Mouse (Mus musculus): Measurements from ENCODE around the gene Prkn. TPM values are rescaled to one million over a fixed set of nuclear protein-coding genes. Genes with fewer than 3 reads are reported as not detected.
A peak's percentile ranks its signal among the peaks of the same experiment; 100 is the strongest.

Prkn gene
- polyA plus RNA-seq, 1 experiment, result 21.7 TPM

DNA sequence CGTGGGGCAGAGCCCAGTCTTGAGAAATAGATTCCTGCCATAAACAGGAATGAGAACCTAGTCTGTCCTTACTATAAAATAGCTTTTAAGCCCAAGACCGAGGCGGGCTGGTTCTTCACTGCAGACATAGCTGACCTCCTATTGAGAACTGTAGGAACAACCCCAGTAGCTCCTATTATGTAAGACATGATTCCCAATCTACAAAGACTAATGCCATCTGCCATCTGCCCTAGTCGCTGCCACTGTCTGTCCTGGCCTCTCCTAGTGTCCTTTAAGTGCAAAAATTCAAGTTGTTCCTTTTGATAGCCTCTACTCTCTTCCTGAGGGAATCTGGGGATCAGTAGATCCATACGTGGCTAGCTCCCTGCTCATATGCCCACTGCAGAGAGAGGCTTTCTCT is 1074.3 kb downstream of the Prkn start:
- Histone ChIP-seq H3K4me3 (ENCODE audit: insufficient read depth, low read length) (no peak overlapping the region), H3K4me1 (ENCODE audit: control insufficient read depth, insufficient read depth, low read length) (peaks cover 1% of the 10 kb centered on the region; the same call in 1 of the 2 replicates), H3K27ac (ENCODE audit: insufficient read depth, low read length) (no peak overlapping the region)
- TF ChIP-seq POLR2A (IDR thresholded peaks at IDR 0.05; ENCODE audit: extremely low read depth, insufficient read depth, low read length) (no peak), CTCF (IDR thresholded peaks at IDR 0.05; ENCODE audit: extremely low read depth, insufficient read depth, low read length) (no peak)

DNA sequence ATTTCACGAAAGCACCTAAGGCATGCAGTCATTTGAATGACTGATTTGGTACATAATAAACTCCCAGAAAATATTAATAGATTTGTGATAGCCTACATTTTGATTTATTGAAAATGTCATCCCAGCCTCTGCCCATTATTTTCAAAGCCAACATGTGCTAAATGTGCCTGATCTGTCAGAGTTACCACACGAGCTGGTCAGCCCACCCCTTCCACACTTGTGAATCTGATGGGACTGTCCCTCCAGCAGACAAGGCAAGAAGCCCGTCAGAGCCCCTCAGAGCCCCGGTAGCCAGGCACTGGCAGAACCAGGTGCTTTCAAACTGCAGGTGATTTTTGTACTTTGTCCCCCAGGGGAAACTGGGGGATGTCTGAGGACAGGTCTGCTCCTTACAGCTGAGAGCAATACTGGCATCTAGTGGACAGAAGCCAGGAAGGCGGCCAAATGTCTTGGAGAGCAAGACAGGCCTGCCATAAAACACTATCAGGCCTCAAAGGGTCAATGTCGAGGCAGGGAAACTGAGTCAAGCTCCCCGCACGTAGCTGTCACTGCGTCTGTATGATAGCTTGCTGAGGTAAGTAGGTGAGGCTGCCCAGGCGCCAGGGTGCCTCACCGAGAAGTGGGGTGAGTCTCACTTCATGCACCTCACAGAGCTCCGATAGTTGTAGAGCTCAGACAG is 1078.1 kb downstream of the Prkn start:
- no peak overlapping the region for H3K4me3 ChIP-seq (ENCODE audit: insufficient read depth, low read length)
- peak; percentile 51 for TF ChIP-seq CTCF (IDR thresholded peaks at IDR 0.05; ENCODE audit: extremely low read depth, insufficient read depth, low read length)
- TF ChIP-seq POLR2A (IDR thresholded peaks at IDR 0.05; ENCODE audit: extremely low read depth, insufficient read depth, low read length), result no peak
- no peak overlapping the region for H3K27ac ChIP-seq (ENCODE audit: insufficient read depth, low read length)
- H3K4me1 ChIP-seq (ENCODE audit: control insufficient read depth, insufficient read depth, low read length), result no peaks in the 10 kb centered on the region

DNA sequence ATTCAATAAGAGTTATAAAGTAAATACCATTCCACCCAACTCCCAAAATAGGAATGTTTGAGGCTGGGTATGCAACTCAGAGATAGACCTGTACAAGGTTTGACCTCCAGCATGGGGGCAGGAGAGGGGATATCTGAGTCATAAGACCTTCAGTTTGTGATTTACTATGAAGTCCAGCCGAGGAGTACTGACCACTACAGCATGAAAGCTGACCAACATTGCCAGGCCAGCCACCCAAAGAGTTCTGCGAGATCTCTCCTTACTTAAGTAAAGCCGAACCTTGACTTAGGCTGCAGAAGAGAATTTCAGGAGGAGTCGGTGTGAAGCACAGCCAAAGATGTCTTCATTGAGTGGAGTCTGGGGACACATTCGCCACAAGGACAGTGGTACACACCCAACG is 1079.4 kb downstream of the Prkn start:
- H3K4me3 ChIP-seq (ENCODE audit: insufficient read depth, low read length), result no peak overlapping the region
- H3K27ac ChIP-seq (ENCODE audit: insufficient read depth, low read length), result no peak overlapping the region
- TF ChIP-seq POLR2A (IDR thresholded peaks at IDR 0.05; ENCODE audit: extremely low read depth, insufficient read depth, low read length), result no peak
- TF ChIP-seq CTCF (IDR thresholded peaks at IDR 0.05; ENCODE audit: extremely low read depth, insufficient read depth, low read length), result no peak
- no peaks in the 10 kb centered on the region for H3K4me1 ChIP-seq (ENCODE audit: control insufficient read depth, insufficient read depth, low read length)

DNA sequence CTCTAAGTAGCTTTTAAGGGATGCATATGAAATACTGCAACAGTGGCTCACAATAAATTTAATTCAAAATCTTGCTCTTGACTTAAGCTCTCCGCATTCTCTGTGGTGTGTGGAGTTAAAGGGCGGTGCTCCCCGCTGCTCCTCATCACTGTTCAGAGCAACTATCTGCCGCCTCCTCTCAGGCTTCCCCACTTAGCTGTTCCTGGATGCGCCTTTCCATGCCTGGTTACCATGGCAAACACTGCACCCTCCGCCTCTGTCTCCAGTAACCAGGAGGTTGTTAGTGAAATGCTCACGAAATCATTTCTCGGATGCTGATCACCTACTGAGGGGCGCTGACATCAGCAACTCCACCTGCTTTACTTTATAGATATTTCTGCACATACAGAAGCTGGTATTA is 1080.8 kb downstream of the Prkn start:
- Histone ChIP-seq H3K4me1 (ENCODE audit: control insufficient read depth, insufficient read depth, low read length) (no peaks in the 10 kb centered on the region), H3K27ac (ENCODE audit: insufficient read depth, low read length) (no peak overlapping the region), H3K4me3 (ENCODE audit: insufficient read depth, low read length) (no peak overlapping the region)
- no peak for TF ChIP-seq CTCF (IDR thresholded peaks at IDR 0.05; ENCODE audit: extremely low read depth, insufficient read depth, low read length)
- TF ChIP-seq POLR2A (IDR thresholded peaks at IDR 0.05; ENCODE audit: extremely low read depth, insufficient read depth, low read length), result no peak

DNA sequence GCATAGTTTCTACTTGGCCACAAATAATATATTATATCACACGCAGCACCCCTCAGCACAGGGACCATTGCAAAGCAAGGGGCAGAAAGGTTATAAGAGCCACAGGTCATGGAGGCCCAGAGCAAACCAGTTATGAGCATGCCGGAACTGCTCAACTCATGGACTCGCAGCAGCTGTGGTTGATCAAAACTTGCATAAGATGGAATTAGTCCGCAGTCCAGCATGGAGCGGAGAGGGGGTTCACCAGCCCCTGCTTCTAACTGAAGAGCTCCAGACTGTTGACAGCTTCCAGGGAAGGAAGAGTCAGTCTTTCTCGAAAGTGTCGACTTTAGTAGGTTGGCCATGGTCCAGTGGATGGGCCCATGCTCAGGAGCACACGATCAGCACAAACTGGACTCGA is 1083.8 kb downstream of the Prkn start:
- H3K4me1 ChIP-seq (ENCODE audit: control insufficient read depth, insufficient read depth, low read length), result no peaks in the 10 kb centered on the region
- no peak overlapping the region for H3K27ac ChIP-seq (ENCODE audit: insufficient read depth, low read length)
- H3K4me3 ChIP-seq (ENCODE audit: insufficient read depth, low read length), result no peak overlapping the region
- TF ChIP-seq POLR2A (IDR thresholded peaks at IDR 0.05; ENCODE audit: extremely low read depth, insufficient read depth, low read length), result no peak
- no peak for TF ChIP-seq CTCF (IDR thresholded peaks at IDR 0.05; ENCODE audit: extremely low read depth, insufficient read depth, low read length)

DNA sequence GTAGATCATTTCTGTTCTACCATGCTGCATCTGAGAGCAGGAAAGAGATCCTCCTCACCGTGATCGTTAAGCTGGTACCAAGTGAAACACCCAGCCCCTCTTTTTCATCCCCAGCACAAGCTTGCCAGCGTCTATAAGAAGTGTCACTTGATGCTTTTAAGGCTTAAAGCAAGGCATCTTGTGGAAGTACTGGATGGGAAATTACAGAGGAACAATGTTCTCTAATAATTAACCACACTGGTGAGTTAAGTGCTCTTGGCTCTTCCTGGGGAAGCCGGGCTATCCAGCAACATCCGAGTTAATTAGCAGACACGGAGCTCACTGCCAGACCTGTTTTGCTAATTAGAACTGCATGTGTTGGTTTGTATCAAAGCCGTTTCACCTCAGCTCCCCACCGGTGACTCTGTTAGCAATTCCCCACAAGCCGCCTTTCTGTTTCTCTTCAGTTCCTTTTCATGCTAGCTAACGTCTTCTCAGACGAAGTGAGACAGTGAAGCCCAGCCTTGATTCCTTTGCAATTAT is 1086.7 kb downstream of the Prkn start:
- H3K27ac ChIP-seq (ENCODE audit: insufficient read depth, low read length), result no peak overlapping the region

DNA sequence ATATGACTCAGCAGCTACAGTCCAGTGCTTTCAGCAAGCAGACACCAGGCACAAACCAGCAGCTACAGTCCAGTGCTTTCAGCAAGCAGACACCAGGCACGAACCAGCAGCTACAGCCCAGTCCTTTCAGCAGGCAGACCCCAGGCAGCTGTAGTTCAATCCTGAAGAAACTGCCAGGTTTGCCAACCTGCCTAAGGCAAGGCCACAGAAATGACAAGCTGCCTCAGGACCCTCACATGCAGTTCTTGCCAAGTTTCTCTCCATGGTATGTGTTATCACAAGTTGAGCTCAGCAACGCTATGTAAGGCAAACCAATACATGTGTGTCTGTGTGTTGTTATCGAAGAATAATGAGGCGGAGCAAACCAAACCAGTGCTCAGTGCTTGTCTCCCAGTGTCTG is 1091.5 kb downstream of the Prkn start:
- Histone ChIP-seq H3K27ac (ENCODE audit: insufficient read depth, low read length) (no peak overlapping the region), H3K4me3 (ENCODE audit: insufficient read depth, low read length) (no peak overlapping the region), H3K4me1 (ENCODE audit: control insufficient read depth, insufficient read depth, low read length) (peaks cover 3% of the 10 kb centered on the region)
- no peak for TF ChIP-seq CTCF (IDR thresholded peaks at IDR 0.05; ENCODE audit: extremely low read depth, insufficient read depth, low read length)
- no peak for TF ChIP-seq POLR2A (IDR thresholded peaks at IDR 0.05; ENCODE audit: extremely low read depth, insufficient read depth, low read length)

More for the DNA sequence above, 1086.7 kb downstream of the Prkn start:
- H3K4me1 ChIP-seq (ENCODE audit: control insufficient read depth, insufficient read depth, low read length), result no peaks in the 10 kb centered on the region
- TF ChIP-seq CTCF (IDR thresholded peaks at IDR 0.05; ENCODE audit: extremely low read depth, insufficient read depth, low read length) (no peak), POLR2A (IDR thresholded peaks at IDR 0.05; ENCODE audit: extremely low read depth, insufficient read depth, low read length) (no peak)
- no peak overlapping the region for H3K4me3 ChIP-seq (ENCODE audit: insufficient read depth, low read length)

DNA sequence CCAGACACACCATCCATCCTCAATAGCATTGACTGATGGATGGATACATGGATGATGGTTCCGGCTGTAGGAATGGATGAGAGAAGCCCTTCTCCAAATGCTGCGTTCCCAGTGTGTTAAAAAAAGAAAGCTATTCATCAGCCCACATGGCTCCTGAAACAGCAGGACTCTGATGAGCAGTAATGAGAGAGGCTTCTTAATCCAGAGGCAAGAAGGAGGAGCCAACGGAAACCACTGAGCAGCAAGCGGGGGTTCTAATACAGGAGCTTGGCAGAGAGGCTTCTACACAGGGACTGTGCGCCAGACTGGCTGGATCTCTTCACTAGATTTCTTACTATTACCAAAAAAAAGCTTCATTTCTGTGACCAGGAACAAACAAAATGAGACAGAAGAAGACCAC is 1093.6 kb downstream of the Prkn start:
- no peak overlapping the region for H3K27ac ChIP-seq (ENCODE audit: insufficient read depth, low read length)
- TF ChIP-seq CTCF (IDR thresholded peaks at IDR 0.05; ENCODE audit: extremely low read depth, insufficient read depth, low read length), result no peak
- no peak for TF ChIP-seq POLR2A (IDR thresholded peaks at IDR 0.05; ENCODE audit: extremely low read depth, insufficient read depth, low read length)
- H3K4me1 ChIP-seq (ENCODE audit: control insufficient read depth, insufficient read depth, low read length), result peaks cover 3% of the 10 kb centered on the region
- H3K4me3 ChIP-seq (ENCODE audit: insufficient read depth, low read length), result no peak overlapping the region

DNA sequence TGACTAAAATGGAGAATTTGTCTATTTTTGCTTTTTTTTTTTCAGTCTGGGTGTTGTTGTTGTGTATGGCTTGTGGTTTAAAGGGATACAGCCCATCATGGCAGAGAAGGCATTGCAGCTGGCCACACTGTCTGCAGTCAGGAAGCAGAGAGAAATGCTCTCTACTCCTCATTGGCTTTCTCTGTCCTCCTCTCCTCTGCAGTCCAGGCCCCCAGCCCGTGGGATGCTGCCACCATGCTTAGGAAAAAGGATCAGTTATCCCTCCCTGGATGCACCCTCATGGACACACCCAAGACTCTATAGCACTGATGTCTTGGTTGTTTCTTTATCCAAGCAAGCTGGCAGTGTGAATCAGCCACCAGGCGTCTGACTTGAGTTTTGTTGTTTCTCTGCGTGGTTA is 1107.3 kb downstream of the Prkn start:
- Histone ChIP-seq H3K27ac (ENCODE audit: insufficient read depth, low read length) (no peak overlapping the region), H3K4me3 (ENCODE audit: insufficient read depth, low read length) (no peak overlapping the region), H3K4me1 (ENCODE audit: control insufficient read depth, insufficient read depth, low read length) (peaks cover 4% of the 10 kb centered on the region; the same call in 1 of the 2 replicates)
- TF ChIP-seq CTCF (IDR thresholded peaks at IDR 0.05; ENCODE audit: extremely low read depth, insufficient read depth, low read length), result no peak
- no peak for TF ChIP-seq POLR2A (IDR thresholded peaks at IDR 0.05; ENCODE audit: extremely low read depth, insufficient read depth, low read length)

DNA sequence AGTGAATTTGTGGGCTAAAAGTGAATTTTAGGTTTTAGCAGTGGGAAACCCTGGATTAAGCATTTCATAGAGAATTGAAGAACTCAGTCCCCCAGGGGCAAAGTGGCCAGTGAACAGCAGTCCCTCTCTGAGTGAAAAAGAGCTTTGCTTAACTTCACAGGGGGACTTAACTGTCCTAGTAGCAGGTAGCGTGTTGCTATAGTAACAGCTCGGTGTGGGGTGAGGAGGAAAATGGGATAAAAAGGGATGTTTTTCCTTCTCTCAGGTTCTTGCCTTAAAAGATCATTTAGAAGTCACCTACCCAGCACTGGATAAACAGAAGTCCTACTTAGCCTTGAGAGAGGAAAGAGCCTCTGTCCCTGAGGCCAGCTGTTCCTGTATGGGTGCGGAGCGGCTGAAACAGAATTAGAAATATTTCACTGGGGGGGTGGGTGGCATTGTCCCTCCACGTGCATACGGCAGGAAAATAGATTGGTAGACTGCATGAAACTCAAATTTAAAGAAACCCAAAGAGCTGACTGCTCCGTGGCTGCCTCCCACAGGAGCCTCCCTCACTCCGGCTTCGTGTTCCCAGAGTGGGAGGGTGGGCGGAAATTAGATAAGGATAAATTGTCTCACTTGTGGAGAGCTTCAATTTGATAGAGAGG is 1109.5 kb downstream of the Prkn start:
- TF ChIP-seq POLR2A (IDR thresholded peaks at IDR 0.05; ENCODE audit: extremely low read depth, insufficient read depth, low read length), result 0 out of 2 replicates have a peak, but pooled peaks have one; percentile 21
- TF ChIP-seq CTCF (IDR thresholded peaks at IDR 0.05; ENCODE audit: extremely low read depth, insufficient read depth, low read length), result no peak

More for the DNA sequence above, 1109.5 kb downstream of the Prkn start:
- H3K4me3 ChIP-seq (ENCODE audit: insufficient read depth, low read length), result no peak overlapping the region
- H3K4me1 ChIP-seq (ENCODE audit: control insufficient read depth, insufficient read depth, low read length), result peaks cover 4% of the 10 kb centered on the region; the same call in 1 of the 2 replicates
- peak overlapping the region; percentile 33; the same call in 1 of the 2 replicates for H3K27ac ChIP-seq (ENCODE audit: insufficient read depth, low read length)
